ENCODE assay signal across 10 mouse cellular contexts in genomic region chr6:14585827-14586226, GRCm38 (mm10).
A peak's percentile ranks its signal among the peaks of the same experiment; 100 is the strongest.
DNase-seq lines count a peak whose midpoint lies in the region; ATAC-seq and TF ChIP-seq lines count a peak whose summit lies in the region.
"Had no signal": no experiment of that assay in that cellular context is flagged by ENCODE, and none has a peak within 500 bp of the region (broad histone marks: within the 10 kb centered on the region; RNA-seq: fewer than 3 reads in every experiment).

No protein-coding gene starts in this region.

- no peaks in the 10 kb centered on the region for H3K4me1 ChIP-seq in embryonic facial prominence, embryonic 11.5 days (ENCODE audit: control insufficient read depth, insufficient read depth, low read length)
- H3K4me1 ChIP-seq in embryonic facial prominence, embryonic 10.5 days, result no peaks in the 10 kb centered on the region
- no peaks in the 10 kb centered on the region for H3K4me1 ChIP-seq in liver, embryonic 14.5 days (replicated peaks; ENCODE audit: control insufficient read depth in 2 of 2, insufficient read depth in 2 of 2, low read length in 1 of 2)
- H3K4me1 ChIP-seq in liver, embryonic 12.5 days, result no peaks in the 10 kb centered on the region
- no peaks in the 10 kb centered on the region for H3K4me1 ChIP-seq in forebrain, embryonic 14.5 days (ENCODE audit: control insufficient read depth, insufficient read depth, low read length)
- H3K4me1 ChIP-seq: neural tube, embryonic 12.5 days had no signal

- no peak overlapping the region for H3K4me3 ChIP-seq in embryonic facial prominence, embryonic 11.5 days (ENCODE audit: low read depth, low read length)
- no peak overlapping the region for H3K4me3 ChIP-seq in embryonic facial prominence, embryonic 10.5 days
- H3K4me3 ChIP-seq in liver, embryonic 14.5 days (ENCODE audit: insufficient read depth in 1 of 2, low read depth in 2 of 2, low read length in 2 of 2), result no peak overlapping the region
- H3K4me3 ChIP-seq in liver, embryonic 12.5 days, result no peak overlapping the region
- no peak overlapping the region for H3K4me3 ChIP-seq in forebrain, embryonic 14.5 days (ENCODE audit: low read depth, low read length)
- H3K4me3 ChIP-seq: heart, embryonic 15.5 days; neural tube, embryonic 12.5 days had no signal

- H3K36me3 ChIP-seq in embryonic facial prominence, embryonic 11.5 days (replicated peaks; ENCODE audit: control insufficient read depth, insufficient read depth, low read depth, low read length), result no peaks in the 10 kb centered on the region
- H3K36me3 ChIP-seq in embryonic facial prominence, embryonic 10.5 days (replicated peaks), result no peaks in the 10 kb centered on the region
- no peaks in the 10 kb centered on the region for H3K36me3 ChIP-seq in liver, embryonic 14.5 days (replicated peaks; ENCODE audit: control insufficient read depth, insufficient read depth, low read depth)
- H3K36me3 ChIP-seq in liver, embryonic 12.5 days, result no peaks in the 10 kb centered on the region
- no peaks in the 10 kb centered on the region for H3K36me3 ChIP-seq in forebrain, embryonic 14.5 days (ENCODE audit: control insufficient read depth, insufficient read depth, low read length)
- H3K36me3 ChIP-seq: heart, embryonic 15.5 days; neural tube, embryonic 12.5 days had no signal

- WGBS in embryonic facial prominence, embryonic 11.5 days, result 35% methylated on average over 1 of the region's 1 CpGs
- 39% methylated on average over 1 of the region's 1 CpGs for WGBS in embryonic facial prominence, embryonic 10.5 days
- 21% methylated on average over 1 of the region's 1 CpGs for WGBS in liver, embryonic 14.5 days (ENCODE audit: insufficient replicate concordance)
- WGBS in liver, embryonic 12.5 days (ENCODE audit: insufficient replicate concordance), result 18% methylated on average over 1 of the region's 1 CpGs
- 21% methylated on average over 1 of the region's 1 CpGs for WGBS in forebrain, embryonic 14.5 days

- DNase-seq in embryonic facial prominence, embryonic 11.5 days (ENCODE audit: low spot score), result peak; percentile 66
- DNase-seq in embryonic facial prominence, embryonic 10.5 days (ENCODE audit: low spot score), result no peak
- no peak for DNase-seq in liver, embryonic 14.5 days (ENCODE audit: low read depth in 3 of 3, low spot score in 3 of 3)
- DNase-seq in forebrain, embryonic 14.5 days (ENCODE audit: low spot score), result peak; percentile 81
- DNase-seq in retina, postnatal 7 days (ENCODE audit: low read depth, low spot score), result peak; percentile 11
- DNase-seq in thymus, adult 18-20 months, result no peak
- no peak for DNase-seq in layer of hippocampus, adult 11-12 months (ENCODE audit: low spot score)

- no peaks in the 10 kb centered on the region for H3K9me3 ChIP-seq in embryonic facial prominence, embryonic 11.5 days (replicated peaks; ENCODE audit: control insufficient read depth, low read length)
- H3K9me3 ChIP-seq in embryonic facial prominence, embryonic 10.5 days, result no peaks in the 10 kb centered on the region
- no peaks in the 10 kb centered on the region for H3K9me3 ChIP-seq in liver, embryonic 14.5 days (ENCODE audit: control insufficient read depth, low read length)
- H3K9me3 ChIP-seq in liver, embryonic 12.5 days (replicated peaks), result no peaks in the 10 kb centered on the region
- no peaks in the 10 kb centered on the region for H3K9me3 ChIP-seq in forebrain, embryonic 14.5 days (replicated peaks; ENCODE audit: control insufficient read depth, low read length)
- H3K9me3 ChIP-seq: heart, embryonic 15.5 days; neural tube, embryonic 12.5 days had no signal

- TF ChIP-seq CTCF in liver, embryonic 14.5 days (IDR thresholded peaks at IDR 0.05; ENCODE audit: low read depth), result peak; percentile 31; the same call in 1 of the 2 replicates

- no peak for TF ChIP-seq EP300 in liver, embryonic 14.5 days (IDR thresholded peaks at IDR 0.05; ENCODE audit: low read depth)

- no peak overlapping the region for H3K4me2 ChIP-seq in embryonic facial prominence, embryonic 11.5 days (ENCODE audit: low read depth, low read length)
- no peak overlapping the region for H3K4me2 ChIP-seq in liver, embryonic 14.5 days (ENCODE audit: low read depth)
- no peak overlapping the region for H3K4me2 ChIP-seq in liver, embryonic 12.5 days
- no peak overlapping the region for H3K4me2 ChIP-seq in forebrain, embryonic 14.5 days (ENCODE audit: low read length)
- H3K4me2 ChIP-seq: heart, embryonic 15.5 days; neural tube, embryonic 12.5 days had no signal

- no peak overlapping the region for H3K9ac ChIP-seq in embryonic facial prominence, embryonic 11.5 days (replicated peaks; ENCODE audit: low read length)
- no peak overlapping the region for H3K9ac ChIP-seq in liver, embryonic 14.5 days (replicated peaks)
- no peak overlapping the region for H3K9ac ChIP-seq in liver, embryonic 12.5 days
- no peak overlapping the region for H3K9ac ChIP-seq in forebrain, embryonic 14.5 days (ENCODE audit: low read length)
- H3K9ac ChIP-seq: heart, embryonic 15.5 days; neural tube, embryonic 12.5 days had no signal

- no peaks in the 10 kb centered on the region for H3K27me3 ChIP-seq in embryonic facial prominence, embryonic 11.5 days (ENCODE audit: control insufficient read depth, insufficient read depth, low read length)
- H3K27me3 ChIP-seq in embryonic facial prominence, embryonic 10.5 days (replicated peaks; ENCODE audit: low read depth, poor library complexity, severe bottlenecking), result no peaks in the 10 kb centered on the region
- H3K27me3 ChIP-seq in liver, embryonic 14.5 days (ENCODE audit: control insufficient read depth, insufficient read depth, low read length), result no peaks in the 10 kb centered on the region
- no peaks in the 10 kb centered on the region for H3K27me3 ChIP-seq in liver, embryonic 12.5 days (replicated peaks)
- no peaks in the 10 kb centered on the region for H3K27me3 ChIP-seq in forebrain, embryonic 14.5 days (replicated peaks; ENCODE audit: control insufficient read depth, insufficient read depth, low read length)
- H3K27me3 ChIP-seq: heart, embryonic 15.5 days; neural tube, embryonic 12.5 days had no signal

- no peak overlapping the region for H3K27ac ChIP-seq in embryonic facial prominence, embryonic 11.5 days (replicated peaks; ENCODE audit: low read depth, low read length)
- H3K27ac ChIP-seq in embryonic facial prominence, embryonic 10.5 days (replicated peaks), result no peak overlapping the region
- H3K27ac ChIP-seq in liver, embryonic 14.5 days, result no peak overlapping the region
- no peak overlapping the region for H3K27ac ChIP-seq in liver, embryonic 12.5 days
- H3K27ac ChIP-seq in forebrain, embryonic 14.5 days (ENCODE audit: low read depth, low read length), result no peak overlapping the region
- H3K27ac ChIP-seq: heart, embryonic 15.5 days; neural tube, embryonic 12.5 days had no signal

- ATAC-seq in embryonic facial prominence, embryonic 11.5 days (replicated peaks; ENCODE audit: insufficient number of reproducible peaks, low FRiP score, low TSS enrichment, low read depth), result no peak
- ATAC-seq in liver, embryonic 14.5 days (ENCODE audit: insufficient read depth), result no peak
- ATAC-seq in liver, embryonic 12.5 days, result no peak
- peak; percentile 77 for ATAC-seq in forebrain, embryonic 14.5 days

Comparison
In these comparisons a context has a peak if more than half of its experiments do, and no peak if none do; other contexts are left out.
1. DNase-seq: peak in embryonic facial prominence, embryonic 11.5 days (single experiment), forebrain, embryonic 14.5 days (single experiment) and retina, postnatal 7 days (single experiment); none in embryonic facial prominence, embryonic 10.5 days (single experiment), liver, embryonic 14.5 days (0 of 3), thymus, adult 18-20 months (0 of 2) and layer of hippocampus, adult 11-12 months (single experiment).